Mouse (Mus musculus) testis, adult 2 months (tissue): ENCODE measurements at regions not wholly inside any gene's neighbourhood (a gene's known extent, or its start where the extent isn't known, plus 50 kb on each side); places are given as distances from the start of the nearest gene placed in this dataset.

Experiments used
- H3K27ac ChIP-seq: fragments of 200-500 bp; 2 replicates; pipeline ENCODE4 v1.5.1; 2012; ENCODE audit warnings: low read depth, low read length; ENCODE audit not compliant: control insufficient read depth, insufficient read depth
- H3K27me3 ChIP-seq: fragments of 200-500 bp; 2 replicates; pipeline ENCODE4 v1.6.1; 2012; ENCODE audit warnings: mild to moderate bottlenecking, low read length, moderate library complexity; ENCODE audit not compliant: control insufficient read depth, insufficient read depth
- H3K36me3 ChIP-seq: fragments of 200-500 bp; 2 replicates; pipeline ENCODE4 v1.6.1; 2012; ENCODE audit warnings: mild to moderate bottlenecking, low read length; ENCODE audit not compliant: control insufficient read depth, insufficient read depth
- H3K4me1 ChIP-seq: fragments of 200-500 bp; 2 replicates; pipeline ENCODE4 v1.6.1; 2012; ENCODE audit warnings: low read length; ENCODE audit not compliant: control insufficient read depth, insufficient read depth
- H3K4me3 ChIP-seq: fragments of 200-500 bp; 2 replicates; pipeline ENCODE4 v1.5.1; 2012; ENCODE audit warnings: low read depth, mild to moderate bottlenecking, low read length, moderate library complexity, mixed read lengths; ENCODE audit not compliant: control insufficient read depth
- POLR2A ChIP-seq: fragments of 200-500 bp; IDR thresholded peaks from 2 replicates; pipeline ENCODE4 v1.6.1; 2012; ENCODE audit warnings: low read depth, mild to moderate bottlenecking, inconsistent platforms, low read length, moderate library complexity; ENCODE audit not compliant: control insufficient read depth

DNA sequence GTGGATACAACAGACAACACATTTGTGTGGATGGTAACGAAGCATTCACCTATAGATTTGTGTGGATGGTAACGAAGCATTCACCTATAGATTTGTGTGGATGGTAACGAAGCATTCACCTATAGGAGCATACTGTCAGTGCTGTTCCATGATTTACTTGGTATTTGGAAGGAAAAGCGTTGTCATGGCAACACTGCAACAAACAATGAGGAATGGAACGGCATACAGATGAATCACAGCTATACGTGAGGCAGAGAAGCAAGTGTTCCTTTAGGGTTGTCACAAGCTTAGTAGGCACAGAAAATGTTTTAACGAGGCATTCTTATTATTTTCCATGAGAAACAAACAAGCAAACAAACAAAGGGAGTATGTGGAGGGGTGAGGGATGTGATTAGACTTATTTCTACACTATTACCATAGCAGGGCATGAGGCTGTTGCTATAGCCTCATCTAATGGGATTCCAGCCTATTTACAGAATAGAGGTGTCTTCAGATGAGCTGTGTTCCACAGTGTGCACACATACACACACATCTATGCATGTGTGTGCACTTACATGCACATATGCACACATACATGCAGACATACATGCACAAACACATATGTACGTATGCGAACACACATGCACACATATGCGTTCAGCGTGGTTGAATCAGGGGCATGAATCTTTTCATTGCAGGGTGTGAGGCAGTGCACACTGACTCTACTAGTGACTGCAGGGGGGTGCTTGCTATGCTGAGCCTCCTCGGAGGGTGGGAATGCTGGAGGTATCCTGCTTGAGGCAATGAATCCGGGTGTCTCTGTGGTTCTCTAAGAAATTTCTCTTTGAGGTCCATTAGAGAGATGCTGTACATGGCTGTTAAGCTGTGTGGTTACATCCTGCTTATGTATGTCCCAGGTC is 62.3 kb upstream of the Hnrnpk start:
- no peak for TF ChIP-seq POLR2A
- Histone ChIP-seq H3K4me3 (no peak overlapping the region), H3K36me3 (no peaks in the 10 kb centered on the region), H3K27me3 (no peaks in the 10 kb centered on the region), H3K27ac (no peak overlapping the region), H3K4me1 (peaks cover 4% of the 10 kb centered on the region; the same call in 1 of the 2 replicates)
